Mouse (Mus musculus) T-helper 2 cell (primary cell): ENCODE measurements around the gene Abhd13.

Experiments used
- in situ Hi-C: fragments of 300-600 bp; cut with MboI, MseI; formaldehyde crosslinking; loops from one replicate; pipeline ENCODE4 v1.15.1; 2025; ENCODE audit warnings: high pct_unique_total_duplicates

Gene Abhd13

DNA sequence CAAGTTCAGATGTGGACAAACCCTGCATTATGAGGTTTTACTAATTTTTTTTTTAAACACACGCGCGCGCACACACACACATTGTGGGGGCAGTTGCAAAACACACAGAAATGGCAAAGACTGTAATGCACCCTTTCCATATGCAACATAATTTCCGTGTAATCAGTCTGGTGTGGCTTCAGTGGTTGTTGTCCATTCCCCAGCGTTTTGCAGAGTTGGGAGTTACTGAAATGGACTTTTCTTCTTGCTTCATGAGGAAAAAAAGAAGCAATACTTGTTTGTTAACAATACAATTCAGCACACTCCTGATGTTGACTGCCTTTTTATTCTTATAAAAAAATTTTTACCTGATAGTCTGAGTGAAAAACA is 30.1 kb downstream of the Abhd13 start:
- in situ Hi-C loops = no loop called here

DNA sequence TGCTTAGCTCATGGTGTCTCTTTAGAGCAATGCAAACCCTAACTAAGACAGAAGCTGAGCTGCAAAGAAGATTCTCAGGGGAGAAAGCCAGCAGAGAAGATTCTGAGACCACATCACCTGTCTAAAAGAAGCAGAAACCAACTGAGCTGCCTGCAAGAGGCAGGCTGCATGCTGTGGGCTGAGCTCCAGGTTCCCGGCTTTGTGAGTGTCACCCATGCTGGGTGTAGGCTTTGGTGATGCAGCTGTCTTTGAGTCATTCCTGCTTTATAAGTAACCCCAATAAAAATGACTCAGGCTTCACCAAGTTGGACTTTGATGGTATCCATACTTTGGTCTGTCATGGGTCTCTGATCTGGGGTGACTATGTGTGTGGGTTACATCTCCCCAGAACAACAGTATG is 38.7 kb downstream of the Abhd13 start:
- in situ Hi-C loops = no loop called here

DNA sequence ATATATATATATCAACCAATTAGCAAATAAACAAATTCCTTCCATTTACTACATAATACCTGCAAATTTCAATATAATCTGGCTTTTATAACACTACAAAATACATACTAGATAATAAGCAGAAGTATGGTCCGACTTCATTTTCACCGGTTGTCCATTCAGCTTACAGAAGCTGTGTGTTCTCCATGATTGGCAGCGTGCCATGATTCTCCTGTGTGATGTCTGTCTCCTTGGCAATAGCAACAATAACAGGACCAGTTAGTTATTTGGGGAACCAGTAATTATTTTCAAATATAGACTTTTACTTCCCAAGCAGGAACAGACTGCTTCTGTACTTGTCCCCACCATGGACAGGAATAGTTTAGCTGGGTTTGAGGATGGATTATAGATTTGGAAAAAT is 39.7 kb downstream of the Abhd13 start:
- in situ Hi-C loops = no loop called here

DNA sequence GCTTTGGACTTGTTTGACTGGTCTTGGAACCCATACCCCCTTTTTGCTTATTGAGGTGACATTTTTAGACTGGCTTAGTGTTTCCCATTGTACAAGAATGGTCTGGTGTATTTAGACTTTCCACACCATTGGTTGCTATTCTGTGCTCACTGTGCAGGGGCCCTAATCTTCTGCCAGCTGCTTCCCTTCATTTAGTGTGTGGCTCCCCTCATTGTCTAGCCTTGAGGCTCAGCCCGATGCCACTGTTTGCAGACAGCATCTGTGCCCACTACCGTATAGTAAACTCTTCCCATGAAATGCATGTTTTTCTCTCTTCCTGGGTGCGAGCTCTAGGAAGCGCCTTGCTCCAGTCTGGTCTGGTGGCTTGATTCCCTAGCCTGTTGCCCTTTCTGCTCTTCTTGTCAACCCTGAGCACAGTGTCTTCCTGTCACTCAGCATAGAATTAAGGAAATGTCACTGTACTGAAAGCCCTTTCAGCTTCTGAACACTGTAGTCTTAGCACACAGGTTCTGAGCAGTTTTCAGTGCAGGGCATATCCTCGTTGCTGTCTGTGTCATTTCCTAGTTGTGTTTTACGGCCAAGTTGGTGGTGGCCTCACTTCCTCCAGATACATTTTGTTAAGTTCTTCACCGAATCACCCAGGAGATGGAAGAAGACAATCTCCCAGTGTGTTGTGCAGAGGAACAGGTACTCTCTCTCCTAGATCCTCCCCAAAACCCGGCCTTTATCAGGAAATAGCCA is 53.0 kb downstream of the Abhd13 start:
- in situ Hi-C loops = no loop called here

DNA sequence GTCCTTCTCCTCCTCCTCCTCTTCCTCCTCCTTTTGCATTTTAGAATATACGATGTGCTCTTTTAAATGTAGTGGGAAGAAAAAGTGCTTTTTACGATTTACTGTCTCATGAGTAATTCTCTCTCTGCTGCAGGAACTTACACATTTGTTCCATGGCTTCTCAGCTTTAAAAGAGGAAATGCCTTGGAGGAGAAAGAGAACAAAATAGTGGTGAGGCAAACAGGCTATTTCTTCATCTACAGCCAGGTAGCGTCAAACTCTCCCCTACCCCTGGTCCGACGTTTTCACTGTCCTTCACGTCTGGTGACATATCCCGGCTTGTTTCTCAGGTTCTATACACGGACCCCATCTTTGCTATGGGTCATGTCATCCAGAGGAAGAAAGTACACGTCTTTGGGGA is 53.7 kb downstream of the Abhd13 start:
- in situ Hi-C loops = no loop called here

DNA sequence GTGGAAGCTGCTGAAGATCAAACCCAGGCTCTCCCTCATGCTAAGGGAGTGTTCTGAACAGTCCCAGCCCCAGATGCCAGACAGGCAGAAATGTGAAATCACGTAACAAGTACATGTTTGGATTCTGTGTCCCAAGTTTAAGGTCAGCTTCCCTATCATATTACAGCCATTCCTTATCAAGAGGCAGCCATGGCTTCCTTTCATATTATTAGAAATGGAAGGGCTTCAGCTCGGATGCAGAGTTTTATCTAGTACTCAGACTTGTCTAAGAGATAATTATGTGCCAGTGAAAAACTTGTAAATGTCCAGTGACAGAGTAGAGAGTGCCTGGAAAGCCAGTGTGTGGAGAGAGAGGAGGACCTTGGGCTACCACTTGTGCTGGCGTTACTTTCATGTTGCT is 63.4 kb downstream of the Abhd13 start:
- in situ Hi-C loops = no loop called here
